Mouse (Mus musculus): ENCODE data around the gene Zfp213. TPM values are rescaled to one million over a fixed set of nuclear protein-coding genes. Genes with fewer than 3 reads are reported as not detected.
A peak's percentile ranks its signal among the peaks of the same experiment; 100 is the strongest.

The Zfp213 gene
- total and polyA plus RNA-seq, 2 experiments from 2014 or later = 10.9 to 18.8 TPM

DNA sequence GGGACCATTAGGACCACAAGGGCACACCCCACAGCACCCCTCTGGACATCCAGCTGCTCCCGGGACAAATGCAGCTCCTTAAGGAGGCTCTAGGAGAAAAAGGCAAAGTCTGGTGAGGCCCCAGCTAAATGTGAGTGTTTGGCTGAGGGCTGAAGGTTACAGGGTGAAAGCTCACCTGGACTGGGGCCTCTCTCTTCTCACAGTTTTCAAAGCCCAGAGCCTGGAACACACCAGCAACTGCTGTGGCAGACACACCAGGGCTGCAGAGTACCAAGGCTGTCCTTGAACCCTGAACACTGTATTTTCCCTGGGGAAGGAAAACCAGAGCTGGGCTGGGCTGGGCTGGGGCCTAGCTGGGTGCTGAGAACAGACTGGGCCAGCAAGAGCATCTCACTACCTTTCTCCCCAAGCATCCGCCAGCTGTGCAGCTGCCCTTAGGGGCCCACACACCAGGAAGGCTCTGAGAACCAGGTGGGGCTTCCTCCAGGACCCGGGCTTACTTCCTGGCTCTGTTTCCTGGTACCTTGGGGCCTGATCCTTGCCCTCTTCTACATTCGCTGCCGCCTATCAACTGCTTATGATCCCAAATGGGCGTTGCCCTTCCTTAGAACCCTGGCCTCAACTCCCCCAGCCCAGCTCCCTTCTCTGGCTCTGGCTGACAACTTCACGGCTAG lies 8.7 kb downstream of the Zfp213 start:
- 81% methylated on average over 7 of the region's 7 CpGs for whole genome bisulfite sequencing
- no peak for DNase-seq

DNA sequence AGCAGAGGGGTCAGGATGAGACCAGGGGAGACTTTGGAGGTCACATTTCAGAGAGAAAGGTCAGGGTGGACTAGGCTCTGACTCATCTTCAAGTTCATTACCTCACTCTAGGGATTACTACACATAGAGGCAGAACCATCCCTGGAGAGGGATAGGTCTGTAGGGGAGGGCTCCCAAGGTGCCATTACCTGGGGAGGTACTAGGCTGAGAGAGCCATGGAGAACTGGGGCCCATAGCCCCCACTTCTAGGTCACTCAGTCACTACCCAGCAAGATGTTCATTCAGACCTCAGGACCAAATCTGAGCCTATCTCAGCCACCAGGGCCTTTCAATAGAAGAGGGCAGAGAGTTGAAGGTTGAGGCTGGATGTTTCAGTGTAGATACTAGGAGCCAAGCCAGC lies 9.7 kb downstream of the Zfp213 start:
- H3K4me3 ChIP-seq (ENCODE audit: low read depth, low read length) = no peak overlapping the region
- ATAC-seq = no peak

More for the DNA sequence above, 8.7 kb downstream of the Zfp213 start:
- H3K4me3 ChIP-seq (ENCODE audit: low read depth, low read length) = no peak overlapping the region
- no peak for TF ChIP-seq CTCF (IDR thresholded peaks at IDR 0.05; ENCODE audit: low read depth)
- H3K36me3 ChIP-seq (ENCODE audit: insufficient read depth) = peaks cover 33% of the 10 kb centered on the region
- no peaks in the 10 kb centered on the region for H3K4me1 ChIP-seq (ENCODE audit: insufficient read depth)
- no peaks in the 10 kb centered on the region for H3K27me3 ChIP-seq (ENCODE audit: insufficient read depth, low read length)
- no peak overlapping the region for H3K27ac ChIP-seq (ENCODE audit: low read depth, low read length)
- no peaks in the 10 kb centered on the region for H3K9me3 ChIP-seq (ENCODE audit: low read length)
- no peak for ATAC-seq
- no peak overlapping the region for H3K4me2 ChIP-seq (ENCODE audit: low read depth)
- no peak overlapping the region for H3K9ac ChIP-seq

DNA sequence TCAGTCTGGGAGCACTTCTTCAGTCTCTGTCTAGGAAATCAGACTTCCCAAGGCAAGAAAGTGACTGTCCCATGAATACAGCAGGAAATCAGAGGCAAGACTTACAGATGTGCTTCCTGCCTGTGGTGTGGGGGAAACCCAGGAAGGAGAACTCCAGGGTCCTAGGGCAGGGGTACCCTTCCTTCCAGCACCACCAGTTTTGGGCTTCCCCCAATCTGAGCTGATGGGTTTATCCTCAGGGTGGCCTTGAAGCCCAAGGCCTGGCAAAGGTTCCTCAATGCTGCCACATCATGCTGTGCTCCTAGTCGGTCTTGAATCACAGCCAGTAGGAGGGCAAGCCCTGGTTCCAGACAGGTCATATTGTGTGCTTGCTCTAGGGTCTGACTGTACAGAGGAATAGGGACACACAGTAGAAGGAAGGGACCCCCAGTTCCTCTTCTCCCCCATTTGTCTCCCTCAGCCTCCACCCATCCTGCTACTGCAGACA lies 10.4 kb downstream of the Zfp213 start:
- Histone ChIP-seq H3K9ac (no peak overlapping the region), H3K27ac (ENCODE audit: low read depth, low read length) (no peak overlapping the region), H3K4me3 (ENCODE audit: low read depth, low read length) (no peak overlapping the region), H3K36me3 (ENCODE audit: insufficient read depth) (peaks cover 33% of the 10 kb centered on the region), H3K27me3 (ENCODE audit: insufficient read depth, low read length) (no peaks in the 10 kb centered on the region), H3K9me3 (ENCODE audit: low read length) (no peaks in the 10 kb centered on the region), H3K4me2 (ENCODE audit: low read depth) (no peak overlapping the region), H3K4me1 (ENCODE audit: insufficient read depth) (no peaks in the 10 kb centered on the region)
- no peak for TF ChIP-seq CTCF (IDR thresholded peaks at IDR 0.05; ENCODE audit: low read depth)
- 70% methylated on average over 1 of the region's 1 CpGs for WGBS
- DNase-seq = no peak
- no peak for ATAC-seq

More for the DNA sequence above, 9.7 kb downstream of the Zfp213 start:
- no peaks in the 10 kb centered on the region for H3K27me3 ChIP-seq (ENCODE audit: insufficient read depth, low read length)
- H3K27ac ChIP-seq (ENCODE audit: low read depth, low read length) = no peak overlapping the region
- H3K36me3 ChIP-seq (ENCODE audit: insufficient read depth) = peaks cover 33% of the 10 kb centered on the region
- no peak for TF ChIP-seq CTCF (IDR thresholded peaks at IDR 0.05; ENCODE audit: low read depth)
- H3K9ac ChIP-seq = no peak overlapping the region
- DNase-seq = no peak
- no peak overlapping the region for H3K4me2 ChIP-seq (ENCODE audit: low read depth)
- no peaks in the 10 kb centered on the region for H3K9me3 ChIP-seq (ENCODE audit: low read length)
- no peaks in the 10 kb centered on the region for H3K4me1 ChIP-seq (ENCODE audit: insufficient read depth)

DNA sequence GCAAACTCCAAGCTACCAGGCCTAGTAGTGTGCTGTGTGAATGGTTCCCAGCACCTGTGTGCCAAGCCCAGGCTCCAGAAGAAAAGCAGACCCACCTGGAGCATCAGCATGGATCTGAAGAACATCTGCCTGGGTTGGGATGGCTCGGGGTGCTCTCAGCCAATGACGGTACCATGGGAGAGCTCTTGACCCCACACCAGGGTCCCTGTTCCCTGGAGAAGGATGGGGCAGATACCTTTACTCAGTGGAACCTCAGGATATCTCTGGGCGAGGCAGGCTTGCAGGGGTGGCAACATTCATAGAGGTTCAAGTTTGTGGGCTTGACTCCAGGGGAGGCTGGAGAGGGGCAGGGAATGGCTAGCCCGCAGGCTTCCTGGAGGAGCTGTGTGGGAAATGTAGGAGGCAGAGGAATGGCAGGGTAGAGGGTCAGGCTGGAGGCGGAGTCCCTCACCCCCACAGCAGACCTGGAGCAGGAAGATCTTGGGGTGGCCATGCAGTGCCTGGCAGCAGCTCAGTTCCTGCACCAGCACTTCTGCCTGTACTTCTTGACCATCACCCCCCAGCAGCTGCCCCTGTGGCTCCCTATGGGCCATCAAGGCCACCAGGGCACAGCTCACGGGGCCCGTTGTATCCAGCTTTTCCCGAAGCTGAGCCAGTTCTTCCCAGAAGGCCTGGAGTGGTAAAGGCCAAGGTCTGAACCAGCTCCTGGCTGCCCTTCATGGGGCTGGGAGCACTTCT lies 11.0 kb downstream of the Zfp213 start:
- no peaks in the 10 kb centered on the region for H3K9me3 ChIP-seq (ENCODE audit: low read length)
- H3K36me3 ChIP-seq (ENCODE audit: insufficient read depth) = peaks cover 30% of the 10 kb centered on the region
- no peak for DNase-seq
- H3K27me3 ChIP-seq (ENCODE audit: insufficient read depth, low read length) = no peaks in the 10 kb centered on the region
- H3K4me1 ChIP-seq (ENCODE audit: insufficient read depth) = no peaks in the 10 kb centered on the region
- ATAC-seq = no peak
- no peak overlapping the region for H3K9ac ChIP-seq
- no peak overlapping the region for H3K4me3 ChIP-seq (ENCODE audit: low read depth, low read length)
- no peak overlapping the region for H3K4me2 ChIP-seq (ENCODE audit: low read depth)
- no peak overlapping the region for H3K27ac ChIP-seq (ENCODE audit: low read depth, low read length)
- WGBS = 86% methylated on average over 8 of the region's 8 CpGs
- no peak for TF ChIP-seq CTCF (IDR thresholded peaks at IDR 0.05; ENCODE audit: low read depth)

DNA sequence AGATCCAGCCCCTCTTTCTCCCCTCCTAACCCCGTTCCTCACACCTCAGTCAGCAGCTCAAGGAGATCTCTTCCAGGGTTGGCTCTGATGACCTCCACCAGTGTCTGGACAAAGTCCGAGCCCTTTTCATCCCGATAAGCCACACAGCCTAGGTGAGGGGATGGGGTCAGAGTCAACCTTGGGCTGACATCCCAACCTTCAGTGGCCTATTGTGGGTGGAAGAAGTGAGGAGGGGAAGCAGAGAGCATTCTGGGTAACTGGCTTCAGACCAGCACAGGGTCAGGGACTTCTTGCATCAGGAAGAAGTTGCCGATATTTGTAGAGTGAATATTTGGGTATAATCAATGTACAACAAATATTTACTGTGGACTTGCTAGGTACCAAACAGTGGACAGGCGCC lies 12.1 kb downstream of the Zfp213 start:
- no peak for TF ChIP-seq CTCF (IDR thresholded peaks at IDR 0.05; ENCODE audit: low read depth)
- no peak for DNase-seq
- Histone ChIP-seq H3K27ac (ENCODE audit: low read depth, low read length) (no peak overlapping the region), H3K9me3 (ENCODE audit: low read length) (no peaks in the 10 kb centered on the region), H3K36me3 (ENCODE audit: insufficient read depth) (peaks cover 20% of the 10 kb centered on the region), H3K4me3 (ENCODE audit: low read depth, low read length) (no peak overlapping the region), H3K27me3 (ENCODE audit: insufficient read depth, low read length) (no peaks in the 10 kb centered on the region), H3K4me2 (ENCODE audit: low read depth) (no peak overlapping the region), H3K4me1 (ENCODE audit: insufficient read depth) (no peaks in the 10 kb centered on the region), H3K9ac (no peak overlapping the region)
- no peak for ATAC-seq
- WGBS = 61% methylated on average over 5 of the region's 5 CpGs

DNA sequence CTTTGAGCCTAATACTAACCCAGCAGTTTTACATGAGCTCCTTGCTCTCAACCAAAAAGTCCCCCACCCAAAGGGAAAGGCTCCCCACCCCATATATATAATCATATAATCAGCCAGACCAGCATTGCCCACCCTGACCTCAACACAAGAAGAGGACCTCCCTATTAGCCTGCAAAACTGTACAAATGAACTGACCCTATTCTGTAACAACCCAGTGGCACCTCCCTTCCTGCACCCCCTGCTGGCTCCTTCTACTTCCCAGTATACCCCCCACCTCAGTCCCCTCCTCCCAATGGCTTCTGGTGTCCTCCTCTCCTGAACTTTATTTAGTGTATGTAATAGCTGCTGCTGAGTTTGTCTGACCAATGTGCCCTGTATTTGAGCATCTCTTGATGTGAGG lies 12.6 kb downstream of the Zfp213 start:
- Histone ChIP-seq H3K27me3 (ENCODE audit: insufficient read depth, low read length) (no peaks in the 10 kb centered on the region), H3K36me3 (ENCODE audit: insufficient read depth) (peaks cover 16% of the 10 kb centered on the region), H3K4me3 (ENCODE audit: low read depth, low read length) (peak overlapping the region; percentile 62), H3K27ac (ENCODE audit: low read depth, low read length) (peak overlapping the region; percentile 82), H3K9ac (peak overlapping the region; percentile 57), H3K9me3 (ENCODE audit: low read length) (no peaks in the 10 kb centered on the region), H3K4me1 (ENCODE audit: insufficient read depth) (no peaks in the 10 kb centered on the region), H3K4me2 (ENCODE audit: low read depth) (peak overlapping the region; percentile 76)
- DNase-seq (no peak), ATAC-seq (no peak)
- TF ChIP-seq CTCF (IDR thresholded peaks at IDR 0.05; ENCODE audit: low read depth) = peak; percentile 28; the same call in 1 of the 2 replicates

DNA sequence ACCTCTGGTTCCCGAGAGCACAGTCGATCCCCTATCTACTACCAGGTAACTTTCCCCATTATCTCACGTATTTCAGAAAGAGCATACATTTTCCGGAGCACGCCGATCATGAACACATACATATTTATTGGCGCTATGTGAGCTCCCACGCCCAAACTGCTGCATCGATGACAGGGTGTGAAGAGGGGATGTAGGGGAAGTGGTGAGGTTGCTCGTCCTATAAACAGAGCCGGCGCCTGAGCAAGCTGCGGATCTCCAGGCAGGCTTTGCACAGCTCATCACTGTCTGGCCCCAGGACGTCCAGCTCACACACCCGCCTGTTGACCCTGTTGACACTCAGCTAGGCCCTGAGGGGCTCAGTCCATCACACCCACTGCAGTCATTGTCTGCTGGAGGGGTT lies 13.2 kb downstream of the Zfp213 start:
- Histone ChIP-seq H3K27ac (ENCODE audit: low read depth, low read length) (peak overlapping the region; percentile 82), H3K27me3 (ENCODE audit: insufficient read depth, low read length) (no peaks in the 10 kb centered on the region), H3K4me1 (ENCODE audit: insufficient read depth) (no peaks in the 10 kb centered on the region), H3K9ac (peak overlapping the region; percentile 57), H3K4me2 (ENCODE audit: low read depth) (peak overlapping the region; percentile 76), H3K9me3 (ENCODE audit: low read length) (no peaks in the 10 kb centered on the region), H3K36me3 (ENCODE audit: insufficient read depth) (peaks cover 10% of the 10 kb centered on the region), H3K4me3 (ENCODE audit: low read depth, low read length) (peak overlapping the region; percentile 62)
- DNase-seq (no peak), ATAC-seq (peak; percentile 5; the same call in 1 of the 2 replicates)
- 3% methylated on average over 15 of the region's 15 CpGs for WGBS
- TF ChIP-seq CTCF (IDR thresholded peaks at IDR 0.05; ENCODE audit: low read depth) = no peak

All from forebrain, postnatal 0 days (tissue).